Mouse (Mus musculus) retina, embryonic 14.5 days (tissue): ENCODE measurements around the gene Acsf3.

Source experiments
- DNase-seq: peaks from one replicate; pipeline ENCODE4 v3.0.0-alpha.2; 2015; ENCODE audit warnings: low spot score

The Acsf3 gene

DNA sequence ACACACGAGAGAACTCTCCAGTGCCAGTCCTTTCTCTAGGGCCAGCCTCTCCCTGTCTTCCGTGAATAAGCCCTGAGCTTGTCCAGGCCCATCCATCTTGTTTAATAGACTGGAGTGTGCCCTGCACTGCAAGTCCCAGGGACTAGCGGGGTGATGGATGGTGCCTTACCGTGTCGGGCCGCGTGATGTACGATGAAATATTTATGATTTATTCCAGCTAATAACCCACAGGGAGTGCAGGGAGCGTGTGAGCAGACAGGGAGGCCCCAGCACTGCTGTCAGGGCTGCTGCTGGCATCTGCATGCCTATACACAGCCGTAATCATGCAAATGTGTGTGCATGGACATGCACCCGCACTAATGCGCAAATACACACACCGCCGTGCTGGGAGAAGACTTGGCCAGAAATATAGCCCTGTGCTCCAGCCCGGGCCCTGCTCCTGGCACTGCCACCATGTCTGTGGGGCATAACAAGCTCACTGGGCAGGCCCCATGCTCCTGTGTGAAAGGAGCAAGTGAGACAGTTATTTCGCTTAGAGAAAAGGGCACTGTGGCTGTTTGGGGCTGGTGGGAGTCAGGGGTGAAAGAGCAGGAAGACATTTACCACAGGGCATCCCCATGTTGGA, 36.7 kb downstream of the Acsf3 start:
- no peak for DNase-seq

DNA sequence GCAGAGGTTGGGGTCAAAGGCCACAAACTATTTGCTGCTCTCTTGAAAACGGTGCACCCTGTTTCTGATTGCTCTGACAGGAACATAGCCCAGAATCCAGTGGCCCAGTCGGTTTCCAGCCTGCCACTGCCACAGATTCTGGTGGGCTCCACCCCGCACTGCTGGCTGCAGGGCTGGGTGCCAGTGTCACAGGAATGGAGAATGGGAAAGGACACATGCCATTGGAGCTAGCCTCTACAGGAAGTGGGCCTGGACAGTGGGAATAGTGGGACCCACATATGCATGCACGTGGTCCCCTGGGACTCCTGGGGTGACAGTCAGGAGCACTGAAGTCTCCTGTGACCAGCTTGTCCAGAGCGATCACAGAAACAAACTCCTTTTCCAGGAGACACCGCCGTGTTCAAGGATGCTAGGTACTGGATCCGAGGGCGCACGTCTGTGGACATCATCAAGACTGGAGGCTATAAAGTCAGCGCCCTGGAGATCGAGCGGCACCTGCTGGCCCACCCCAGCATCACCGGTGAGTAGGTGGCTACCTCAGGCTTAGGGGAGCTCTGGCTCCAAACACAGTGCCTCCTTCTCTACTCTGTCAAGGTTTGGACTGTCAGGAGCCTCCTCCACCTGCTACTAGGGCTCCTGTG, 37.4 kb downstream of the Acsf3 start:
- DNase-seq: peak; percentile 34

DNA sequence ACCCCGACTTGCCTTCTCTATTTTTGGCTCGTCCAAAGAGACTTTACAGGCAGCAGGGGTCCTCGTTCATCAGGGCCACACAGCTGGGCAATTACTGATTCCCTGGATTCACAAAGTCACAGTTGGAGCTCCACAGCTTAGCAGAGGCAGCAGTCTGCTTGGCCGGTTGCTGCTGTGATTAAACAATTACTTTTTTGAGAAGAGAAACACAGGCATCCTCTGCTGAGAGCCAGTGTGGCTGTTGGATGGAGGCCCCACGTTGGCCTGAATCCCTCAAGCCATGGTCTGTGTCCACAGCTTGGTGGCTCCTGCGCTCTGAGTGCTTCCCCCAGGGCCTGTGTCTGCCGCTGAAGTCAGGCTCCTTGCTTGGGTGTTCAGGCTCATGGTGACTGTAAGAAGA, 39.3 kb downstream of the Acsf3 start:
- no peak for DNase-seq

DNA sequence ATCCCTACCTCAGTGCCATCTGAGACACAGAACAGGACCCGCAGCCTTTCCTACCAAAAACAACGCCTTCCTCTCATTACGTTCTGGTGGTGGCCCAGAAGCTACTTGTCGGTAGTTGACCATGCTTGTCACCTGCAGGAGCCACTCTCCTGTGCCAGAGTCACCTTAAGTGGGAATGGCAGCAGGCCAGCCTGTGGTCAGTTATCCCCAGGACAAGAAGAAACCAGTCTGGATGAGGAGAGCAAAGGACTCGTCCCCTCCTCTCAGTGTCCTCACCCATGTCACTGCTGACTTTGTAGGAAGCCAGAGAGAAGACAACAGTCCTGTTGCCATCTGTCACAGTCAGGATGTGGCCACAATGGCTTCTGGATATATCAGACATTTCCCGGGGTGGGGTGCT, 41.7 kb downstream of the Acsf3 start:
- no peak for DNase-seq

DNA sequence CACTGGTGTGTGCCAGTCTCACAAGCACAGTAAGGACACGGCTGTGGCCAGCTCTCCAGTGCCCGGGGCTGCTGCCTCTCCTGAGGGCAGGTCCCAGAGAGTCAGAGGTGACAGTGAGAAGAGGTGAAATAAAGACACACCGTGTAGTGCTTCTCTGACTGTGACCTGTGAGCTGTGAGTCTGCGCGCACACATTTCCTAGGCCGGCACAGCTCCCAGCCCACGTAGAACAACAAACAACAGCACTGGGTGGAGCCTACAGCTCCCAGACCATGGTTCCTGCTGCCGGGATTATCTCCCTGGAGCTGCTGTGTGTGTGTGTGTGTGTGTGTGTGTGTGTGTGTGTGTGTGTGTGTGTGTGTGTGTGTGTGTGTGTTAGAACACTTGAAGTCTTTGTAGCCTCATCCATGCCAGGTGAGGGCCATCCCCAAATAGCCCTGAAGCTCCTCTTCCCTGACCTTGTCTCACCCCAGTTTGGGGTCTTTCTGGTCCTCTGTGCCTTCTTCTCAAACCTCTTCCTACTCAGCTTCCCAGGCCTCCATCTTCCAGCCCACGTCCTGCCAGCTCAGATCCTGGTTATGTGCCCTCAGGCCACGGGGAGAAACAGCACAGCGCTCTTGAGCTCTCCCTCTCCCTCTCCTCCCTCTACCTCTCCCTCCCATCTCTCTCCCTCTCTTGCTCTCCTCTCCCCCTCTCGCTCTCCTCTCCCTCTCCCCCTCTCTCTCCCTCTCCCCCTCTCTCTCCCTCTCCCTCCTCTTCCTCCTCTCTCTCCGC, 42.6 kb downstream of the Acsf3 start:
- DNase-seq: no peak

DNA sequence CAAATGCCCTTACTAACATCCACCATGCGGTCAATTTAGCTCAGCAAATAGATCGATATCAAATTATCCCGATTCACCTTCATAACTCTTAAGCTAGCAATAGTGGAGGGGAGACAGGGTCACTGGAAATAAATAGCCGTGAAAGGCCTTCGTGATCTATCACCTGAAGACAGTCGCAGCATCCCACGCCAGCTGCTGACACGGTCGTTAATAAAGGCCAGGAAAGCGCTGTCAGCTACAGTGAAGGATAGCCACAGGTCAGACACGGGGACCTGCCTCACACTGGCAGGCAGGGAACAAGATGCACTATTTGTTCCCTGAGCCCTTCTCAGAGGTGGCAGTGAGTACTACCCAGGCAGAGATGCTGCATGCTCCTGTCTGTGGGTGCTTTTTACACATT, 44.5 kb downstream of the Acsf3 start:
- DNase-seq: no peak

DNA sequence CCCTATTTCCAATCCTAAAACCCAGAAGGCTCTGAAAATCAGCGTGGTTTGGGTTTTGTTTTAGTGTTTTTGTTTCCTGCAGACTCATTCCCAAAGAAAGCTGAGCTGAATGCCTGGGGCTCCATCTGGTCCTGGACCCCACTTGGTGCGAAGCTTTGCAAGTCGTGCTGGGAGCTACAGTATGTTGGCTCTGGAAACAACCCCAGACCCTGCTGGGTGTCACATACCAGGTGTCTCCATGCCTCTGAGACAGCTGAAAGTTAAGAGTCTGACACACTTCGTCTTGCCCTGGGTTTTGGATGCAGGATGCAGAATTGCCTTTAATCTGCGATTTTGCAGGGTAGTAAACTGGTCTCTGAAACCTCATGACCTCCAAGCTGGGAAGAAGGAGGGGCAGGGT, 49.3 kb downstream of the Acsf3 start:
- no peak for DNase-seq

DNA sequence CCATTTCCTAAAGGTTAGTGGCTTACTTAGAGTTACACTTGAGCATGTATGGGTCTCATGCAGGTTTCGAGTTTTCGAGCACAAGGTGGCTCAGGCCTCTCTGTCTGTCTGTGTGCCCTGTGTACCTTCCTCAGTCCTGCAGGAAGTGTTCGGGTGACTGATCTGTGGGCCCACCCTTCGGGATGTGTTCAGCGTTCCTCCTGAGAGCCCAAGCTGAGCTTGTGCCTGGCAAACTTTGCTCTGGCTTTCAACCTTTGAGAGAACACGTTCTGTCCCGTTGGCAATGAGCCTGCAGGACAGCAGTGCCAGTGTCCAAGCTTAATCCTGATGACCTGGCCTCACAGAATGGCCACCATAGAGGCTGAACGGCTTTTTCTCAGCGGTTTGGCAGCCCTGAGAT, 49.7 kb downstream of the Acsf3 start:
- DNase-seq: no peak

DNA sequence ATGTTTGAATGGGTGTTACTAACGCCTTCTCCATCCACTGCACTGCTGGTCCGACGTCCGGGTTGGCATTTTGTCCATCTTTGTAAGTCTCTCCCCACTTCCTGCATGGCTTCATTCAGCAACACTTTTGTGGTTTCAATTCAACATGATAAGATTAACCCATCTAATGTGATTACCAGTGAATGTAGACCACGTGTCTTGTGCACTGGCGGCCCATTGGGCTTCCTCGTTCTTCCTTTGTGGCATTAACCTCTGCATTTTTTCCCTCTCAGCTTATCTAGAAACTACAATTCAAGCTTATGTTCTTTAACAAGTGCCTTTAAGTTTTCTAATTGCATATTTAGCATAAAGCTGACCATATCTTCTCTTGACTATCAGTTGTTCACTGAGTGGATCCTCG, 50.1 kb downstream of the Acsf3 start:
- no peak for DNase-seq

DNA sequence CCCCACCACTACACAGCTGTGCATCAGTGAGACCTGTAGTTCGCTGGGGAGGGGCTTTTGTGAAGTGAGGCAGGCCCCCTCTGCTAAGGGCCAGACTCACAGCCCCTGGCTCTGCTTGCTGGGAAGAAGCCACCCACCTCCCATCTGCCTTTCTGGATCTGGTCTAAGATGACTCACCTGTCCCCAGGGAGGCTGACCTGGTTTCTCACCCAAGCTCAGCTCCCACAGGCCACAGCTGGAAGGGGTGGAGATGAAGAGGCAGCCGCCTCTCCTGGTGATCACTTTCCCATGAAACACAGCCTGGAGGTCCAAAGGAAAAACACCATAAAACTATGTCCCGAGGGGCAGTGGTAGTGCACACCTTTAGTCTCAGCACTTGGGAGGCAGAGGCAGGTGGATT, 54.1 kb downstream of the Acsf3 start:
- DNase-seq: no peak

DNA sequence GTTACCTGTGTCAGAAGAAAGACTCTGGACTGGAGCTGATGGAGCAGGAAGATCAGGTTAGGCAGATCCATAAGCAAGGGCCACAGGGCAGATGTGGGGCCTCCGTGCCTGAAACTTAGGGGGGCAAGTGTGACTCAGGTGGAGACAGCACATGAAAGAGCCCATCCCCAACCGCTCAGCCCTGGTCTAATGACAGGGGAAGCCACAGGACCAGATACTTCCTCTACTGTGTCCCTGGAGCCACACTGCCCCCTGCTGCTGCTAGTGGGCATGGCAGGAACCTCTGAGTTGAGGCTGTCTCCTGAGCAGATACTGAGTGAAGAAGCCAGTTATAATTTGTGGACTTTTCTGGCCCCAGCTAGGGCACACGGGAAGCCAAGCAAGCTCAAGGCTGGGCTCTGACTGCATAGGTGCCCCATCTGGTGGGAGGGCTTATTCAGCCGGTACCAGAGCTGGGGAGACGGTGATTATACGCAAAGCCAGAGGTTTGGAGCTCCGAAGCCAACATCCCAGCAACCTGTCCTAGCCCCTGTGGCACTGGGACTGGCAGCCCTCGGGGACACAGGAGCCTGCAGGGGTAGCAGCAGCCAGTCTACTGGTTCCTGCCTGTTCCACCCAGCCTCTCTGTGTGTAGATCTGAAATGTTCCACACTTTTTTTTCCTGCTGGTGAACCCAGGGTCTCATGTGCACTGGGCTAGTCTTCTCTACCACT, 55.2 kb downstream of the Acsf3 start:
- DNase-seq: peak; percentile 95

DNA sequence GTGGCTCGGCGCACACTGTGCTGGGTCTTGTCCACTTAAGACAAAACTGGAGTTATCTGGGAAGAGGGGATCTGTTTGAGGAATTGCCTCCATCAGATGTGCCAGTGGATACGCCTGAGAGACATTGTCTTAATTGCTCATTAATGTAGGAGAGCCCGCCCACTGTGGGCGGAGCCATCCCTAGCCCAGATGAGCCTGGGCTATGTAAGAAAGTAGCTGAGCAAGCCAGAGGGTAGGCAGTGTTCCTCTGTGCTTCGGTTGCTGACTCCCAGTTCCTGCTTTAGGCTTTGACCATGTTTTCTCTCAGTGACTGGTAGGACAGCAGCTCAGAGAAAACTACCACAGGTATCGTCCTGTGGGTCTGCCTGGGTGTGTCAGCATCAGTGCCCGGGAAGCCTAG, 59.1 kb downstream of the Acsf3 start:
- no peak for DNase-seq

DNA sequence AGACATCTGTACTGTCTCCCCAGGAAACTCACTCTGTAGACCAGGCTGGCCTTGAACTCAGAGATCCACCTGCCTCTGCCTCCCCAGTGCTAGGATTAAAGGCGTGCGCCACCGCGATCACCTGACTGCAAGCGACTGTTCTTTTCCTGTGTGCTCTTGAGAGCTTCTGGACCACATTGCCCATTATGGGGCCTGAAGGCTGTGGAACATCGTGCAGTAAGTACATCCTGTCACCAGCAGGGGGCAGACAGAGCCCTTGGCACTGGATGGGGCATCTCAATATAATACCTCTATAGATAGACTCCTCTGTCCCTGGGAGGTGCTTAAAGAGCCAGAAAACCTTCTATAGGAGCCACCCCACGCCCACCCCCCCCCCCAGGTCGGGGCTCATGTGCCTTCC, 59.7 kb downstream of the Acsf3 start:
- peak; percentile 90 for DNase-seq

DNA sequence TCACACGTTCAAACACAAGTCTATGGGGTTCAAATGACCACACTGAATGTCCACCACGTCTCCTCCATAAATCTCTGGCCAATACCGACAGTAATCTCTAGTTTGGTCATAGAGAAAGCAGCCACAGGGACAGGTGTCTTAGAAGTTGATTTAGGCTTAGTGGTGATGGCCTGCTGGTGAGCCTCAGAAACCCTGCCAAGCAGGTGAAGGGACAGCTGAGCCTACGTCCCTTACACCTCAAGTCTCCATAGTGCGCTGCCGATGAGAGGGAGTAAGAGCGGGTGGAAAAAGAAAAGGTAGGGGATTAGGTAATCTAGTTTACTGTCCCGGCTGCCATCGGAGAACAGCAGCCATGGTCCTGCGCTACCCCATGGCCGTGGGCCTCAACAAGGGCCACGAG, 60.9 kb downstream of the Acsf3 start:
- DNase-seq: no peak

DNA sequence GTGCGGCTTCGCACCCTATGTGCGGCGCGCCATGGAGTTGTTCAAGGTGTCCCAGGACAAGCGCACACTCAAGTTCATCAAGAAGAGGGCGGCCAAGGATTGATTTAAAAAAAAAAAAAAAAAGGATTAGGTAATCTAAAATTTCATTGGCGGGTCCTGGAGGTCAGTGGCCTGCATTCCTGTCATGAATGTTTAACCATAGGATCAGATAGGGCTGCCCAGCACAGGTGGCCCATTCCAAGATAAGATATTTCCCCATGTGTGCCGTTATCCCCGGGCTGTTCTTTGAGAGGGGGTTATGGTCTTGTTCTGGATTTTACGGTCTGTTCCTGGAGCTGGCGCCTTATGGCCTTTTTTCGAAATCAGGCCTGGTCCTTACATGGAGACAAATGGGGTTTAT, 61.4 kb downstream of the Acsf3 start:
- no peak for DNase-seq

DNA sequence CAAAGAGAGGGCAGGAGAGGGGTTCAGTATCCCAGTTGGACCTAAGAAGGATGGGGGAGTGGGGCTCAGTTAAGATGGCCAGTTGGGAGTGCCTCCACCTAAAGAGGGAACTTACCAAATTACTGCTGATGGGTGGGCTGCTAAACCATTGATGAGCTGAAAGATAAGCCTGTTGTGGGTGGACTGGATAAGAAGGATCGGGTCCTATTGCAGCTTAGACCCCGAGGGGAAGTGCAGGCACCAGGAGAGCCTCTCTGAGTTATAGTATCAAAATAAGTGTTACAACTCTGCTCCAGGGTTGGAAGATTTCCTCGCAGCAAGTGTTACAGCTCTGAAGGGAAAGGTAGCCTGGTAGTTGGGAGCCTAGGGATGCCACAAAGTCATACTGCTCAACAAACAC, 68.9 kb downstream of the Acsf3 start:
- DNase-seq: no peak

DNA sequence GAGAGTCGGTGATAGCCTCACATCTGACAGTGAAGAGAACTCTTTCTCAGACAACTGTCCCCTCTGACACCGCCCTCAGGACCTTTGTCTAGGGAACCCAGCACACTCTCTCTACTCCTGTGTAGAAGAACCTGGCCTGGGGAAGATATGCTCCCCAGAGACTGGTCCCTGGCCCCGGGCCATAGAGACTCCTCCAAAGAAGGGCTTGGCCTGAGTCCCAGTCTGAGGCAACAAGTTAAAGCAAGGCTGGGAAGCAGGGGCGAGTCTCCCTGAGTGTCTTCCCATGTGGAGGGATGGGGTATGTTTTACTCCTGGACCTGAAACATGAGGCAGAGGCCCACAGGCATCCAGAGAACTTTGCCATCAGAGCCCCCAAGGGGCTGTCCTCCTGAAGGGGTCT, 70.4 kb downstream of the Acsf3 start:
- no peak for DNase-seq

DNA sequence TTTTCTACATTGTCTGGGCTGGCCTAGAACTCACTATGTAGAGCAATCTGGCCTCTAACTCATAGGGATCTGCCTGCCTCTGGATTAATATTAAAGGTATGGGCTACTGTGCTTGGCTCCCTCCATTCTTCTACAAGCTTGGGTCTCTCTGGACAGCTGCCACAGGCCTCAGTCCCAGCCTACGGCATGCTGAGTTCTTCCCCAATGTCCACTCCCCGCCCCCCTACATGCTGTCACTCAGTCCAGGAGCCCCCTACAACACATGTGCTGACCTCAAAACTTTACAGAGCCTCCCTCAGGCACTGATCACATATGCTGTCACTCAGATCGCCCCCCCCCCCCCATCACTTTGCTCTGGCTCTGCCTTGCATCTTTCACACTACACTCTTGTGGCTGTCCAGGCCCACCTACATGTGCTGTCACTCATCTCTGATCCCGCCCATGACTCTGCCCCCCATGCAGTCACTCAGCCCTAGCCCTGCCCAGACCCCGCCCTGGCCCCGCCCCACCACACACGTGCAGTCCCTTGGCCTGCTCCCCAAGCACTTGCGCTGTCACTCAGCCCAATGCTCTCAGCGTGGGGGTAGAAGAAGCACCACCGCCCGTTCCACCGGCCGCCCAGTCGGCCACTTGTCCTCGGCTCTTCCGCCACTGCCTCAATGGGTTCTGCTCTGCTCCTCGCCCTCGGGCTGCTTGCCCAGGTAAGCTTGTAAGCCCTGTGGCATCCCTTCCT, 72.7 kb downstream of the Acsf3 start, which contains the start of gene Cdh15:
Cdh15 (plus strand) TSS at position 138 of the 733 bp plus-strand sequence.
- peak; percentile 70 for DNase-seq

DNA sequence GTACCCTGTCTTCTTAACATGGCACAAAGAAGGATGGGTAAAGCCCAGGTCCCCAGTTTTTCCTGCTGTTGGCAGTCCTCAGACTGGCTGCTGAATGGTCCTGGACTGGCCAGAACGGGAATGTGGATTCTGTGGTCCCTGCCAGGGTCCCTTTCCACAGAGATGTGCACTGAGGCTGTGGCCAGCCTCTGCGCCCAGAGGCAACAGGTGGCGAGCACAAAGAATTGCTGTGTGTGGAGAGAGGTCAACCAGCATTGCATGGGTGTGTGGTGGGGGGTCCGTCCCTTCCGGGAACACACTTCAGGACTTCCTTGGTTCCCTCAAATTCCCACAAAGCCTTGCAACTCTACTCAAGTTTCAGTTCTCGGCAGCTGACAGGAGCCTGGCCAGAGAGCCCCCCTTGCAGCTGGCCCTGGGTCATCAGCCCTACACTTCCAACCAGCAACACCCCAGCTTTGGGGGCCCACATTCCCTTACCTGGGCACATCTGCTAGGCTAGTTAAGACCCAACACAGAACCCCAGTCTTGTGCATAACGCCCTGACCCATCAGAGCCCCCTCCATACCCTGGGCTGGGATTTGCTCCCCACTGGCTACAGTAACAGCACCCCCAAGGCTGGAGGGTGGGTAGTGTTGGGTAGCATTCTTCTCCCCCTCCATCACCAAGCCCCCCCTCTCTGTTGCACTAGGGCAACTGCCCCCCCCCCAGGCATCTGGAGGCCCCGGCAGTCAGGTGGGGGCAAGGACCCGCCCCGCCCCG, 74.0 kb downstream of the Acsf3 start:
- no peak for DNase-seq

DNA sequence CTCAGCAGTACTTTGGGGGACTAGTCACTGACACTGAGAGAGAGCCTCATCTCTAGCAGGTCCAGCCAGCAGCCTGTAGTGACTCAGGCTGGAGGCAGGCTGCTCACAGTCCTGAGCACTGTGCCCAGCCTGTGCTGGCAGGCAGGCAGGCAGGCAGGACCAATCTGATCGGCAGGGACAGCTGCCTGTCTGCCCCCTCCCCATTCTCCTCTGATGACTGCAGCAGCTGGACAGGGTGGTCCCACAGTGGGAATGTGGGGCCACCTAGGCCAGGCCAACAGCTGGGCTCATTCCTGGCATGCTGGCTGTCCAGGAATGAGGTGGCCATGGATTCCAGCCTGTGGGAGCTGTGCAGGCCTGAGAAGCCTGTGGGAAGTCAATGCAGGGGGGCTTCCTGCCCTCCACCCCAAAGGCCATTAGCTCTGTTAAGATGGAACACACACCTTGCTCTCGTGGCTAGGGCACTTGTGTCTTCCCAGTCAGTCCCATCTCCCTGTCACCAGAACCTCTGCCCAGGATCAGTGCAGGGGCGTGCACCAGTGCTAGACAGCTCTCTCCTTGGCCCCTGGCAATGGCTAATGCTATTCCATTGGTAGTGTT, 75.5 kb downstream of the Acsf3 start:
- DNase-seq: no peak
